Mouse (Mus musculus): ENCODE data around the gene Tex19.2.
"Not testable (repeated sequence)": the region's sequence is repeated elsewhere in the genome, so short reads cannot be mapped to it uniquely, and the experiment has no call there.

Gene Tex19.2

GRCm38 (mm10) chr11:121111051-121111450, 7.4 kb downstream of the Tex19.2 start:
- DNase-seq (ENCODE audit: low read depth) = no peak

GRCm38 (mm10) chr11:121109986-121110385, 8.5 kb downstream of the Tex19.2 start:
- DNase-seq (ENCODE audit: low read depth) = no peak

GRCm38 (mm10) chr11:121108061-121108460, 10.4 kb downstream of the Tex19.2 start:
- no peak for DNase-seq (ENCODE audit: low read depth)

DNA sequence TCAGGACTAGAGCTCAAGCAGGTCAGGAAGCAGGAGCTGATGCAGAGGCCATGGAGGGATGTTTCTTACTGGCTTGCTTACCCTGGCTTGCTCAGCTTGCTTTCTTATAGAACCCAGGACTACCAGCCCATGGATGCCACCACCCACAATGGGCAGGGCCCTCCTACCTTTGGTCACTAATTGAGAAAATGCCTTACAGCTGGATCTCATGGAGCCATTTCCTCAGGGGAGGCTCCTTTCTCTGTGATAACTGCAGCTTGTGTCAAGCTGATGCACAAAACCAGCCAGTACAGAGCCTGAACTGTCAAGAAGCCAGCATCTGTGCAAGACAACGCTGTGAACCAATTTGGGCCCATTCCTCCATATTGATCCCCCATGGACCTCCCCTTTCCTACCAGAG, 11.2 kb downstream of the Tex19.2 start:
- DNase-seq (ENCODE audit: low read depth) = not testable (repeated sequence)

GRCm38 (mm10) chr11:121101124-121101805, 17.2 kb downstream of the Tex19.2 start:
- no peak for DNase-seq (ENCODE audit: low read depth)

DNA sequence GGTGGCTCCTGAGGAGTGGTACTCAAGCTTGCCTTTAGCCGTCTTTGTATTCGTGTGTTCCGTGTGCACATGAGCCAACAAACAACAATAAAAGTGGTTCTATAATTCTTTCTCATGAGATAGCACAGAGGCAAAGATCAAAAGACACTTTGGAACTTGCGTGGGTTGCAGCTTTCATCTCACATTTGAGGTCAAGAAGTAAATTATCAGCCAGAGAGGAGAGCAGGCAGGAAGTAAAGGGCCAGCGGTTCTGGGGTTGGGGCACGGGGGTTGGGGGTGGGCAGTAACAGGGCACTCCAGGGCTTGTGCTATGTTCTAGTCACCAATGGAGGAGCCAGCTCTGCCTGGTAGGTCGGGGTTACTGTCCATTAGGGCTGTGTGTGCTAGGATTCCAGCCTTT, 17.8 kb downstream of the Tex19.2 start:
- DNase-seq (ENCODE audit: low read depth) = no peak

- no peak for DNase-seq (ENCODE audit: low read depth)
Measured at GRCm38 (mm10) chr11:121099762-121100161, 18.7 kb downstream of the Tex19.2 start.

- no peak for DNase-seq (ENCODE audit: low read depth)
Measured at GRCm38 (mm10) chr11:121092606-121093585, 25.6 kb downstream of the Tex19.2 start.

GRCm38 (mm10) chr11:121090943-121091342, 27.5 kb downstream of the Tex19.2 start:
- no peak for DNase-seq (ENCODE audit: low read depth)

GRCm38 (mm10) chr11:121089756-121090546, 28.5 kb downstream of the Tex19.2 start:
- DNase-seq (ENCODE audit: low read depth) = no peak

DNA sequence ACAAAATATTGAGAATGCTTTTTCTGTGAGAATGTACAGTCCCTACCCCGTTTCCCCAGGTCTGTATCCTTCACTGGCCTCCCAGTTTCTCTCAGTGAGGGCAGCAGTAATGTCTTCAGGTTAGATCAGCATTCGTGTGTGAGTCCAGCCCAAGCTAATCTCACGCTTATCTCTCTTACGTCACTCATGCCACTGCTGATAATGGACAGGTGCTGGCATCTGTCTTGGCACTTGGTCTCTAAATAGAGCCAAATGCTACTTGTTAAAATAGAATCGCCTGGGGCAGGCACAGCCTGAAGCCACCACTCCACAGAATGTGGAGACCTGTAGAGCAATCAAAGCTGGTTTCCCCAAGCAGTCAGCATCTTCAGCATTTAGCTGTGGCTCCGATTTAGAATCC, 29.5 kb downstream of the Tex19.2 start:
- DNase-seq (ENCODE audit: low read depth) = no peak

DNA sequence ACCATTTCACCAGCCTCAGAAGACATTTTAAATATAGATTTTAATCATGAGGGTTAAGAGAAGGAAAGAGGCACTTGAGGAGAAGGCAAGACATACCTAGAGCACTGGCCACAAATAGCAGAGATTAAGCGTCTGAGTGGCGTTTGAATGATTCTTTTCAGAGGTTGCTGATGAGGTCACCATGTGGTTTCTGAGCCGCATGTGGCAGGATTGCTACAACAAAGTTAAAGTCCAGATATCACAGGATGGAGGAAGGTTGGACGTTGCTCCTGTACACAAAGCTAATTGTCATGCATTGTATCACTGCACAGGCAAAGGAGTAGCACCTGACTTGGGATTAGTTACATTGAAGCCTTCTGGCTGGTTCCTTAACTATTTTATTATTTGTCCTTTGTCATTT, 32.2 kb downstream of the Tex19.2 start:
- DNase-seq (ENCODE audit: low read depth) = no peak

GRCm38 (mm10) chr11:121085181-121085580, 33.3 kb downstream of the Tex19.2 start:
- no peak for DNase-seq (ENCODE audit: low read depth)

- DNase-seq (ENCODE audit: low read depth) = no peak
Measured at GRCm38 (mm10) chr11:121082857-121083500, 35.5 kb downstream of the Tex19.2 start.

GRCm38 (mm10) chr11:121082250-121082649, 36.2 kb downstream of the Tex19.2 start:
- DNase-seq (ENCODE audit: low read depth) = no peak

DNA sequence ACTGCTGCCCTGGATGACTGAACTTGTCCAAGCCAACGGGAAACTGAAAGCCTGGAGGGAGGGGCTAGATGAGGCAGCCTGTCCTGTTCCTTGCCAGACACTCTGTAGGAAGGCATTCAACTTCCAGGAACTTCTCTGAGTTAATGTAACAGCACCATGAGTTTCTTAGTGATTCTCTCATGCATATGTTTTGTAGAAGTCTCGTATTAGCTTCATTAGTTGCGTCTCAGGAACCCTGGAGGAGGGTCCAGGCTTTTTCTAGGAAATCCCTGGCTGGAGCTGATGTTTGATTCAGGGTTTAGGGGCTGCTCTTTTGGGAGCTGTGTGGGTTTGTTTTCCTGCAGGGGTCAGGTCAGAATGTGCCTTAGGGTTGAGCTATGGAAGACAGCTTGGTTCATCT, 37.4 kb downstream of the Tex19.2 start, which contains the start of gene Sectm1a:
Gene Sectm1a (minus strand): TSS at position 101 of the 400 bp plus-strand sequence.
- no peak for DNase-seq (ENCODE audit: low read depth)

GRCm38 (mm10) chr11:121080330-121080729, 38.1 kb downstream of the Tex19.2 start:
- no peak for DNase-seq (ENCODE audit: low read depth)

GRCm38 (mm10) chr11:121075655-121076054, 42.8 kb downstream of the Tex19.2 start:
- DNase-seq (ENCODE audit: low read depth) = no peak

GRCm38 (mm10) chr11:121069662-121070061, 48.8 kb downstream of the Tex19.2 start:
- DNase-seq (ENCODE audit: low read depth) = not testable (repeated sequence)

DNA sequence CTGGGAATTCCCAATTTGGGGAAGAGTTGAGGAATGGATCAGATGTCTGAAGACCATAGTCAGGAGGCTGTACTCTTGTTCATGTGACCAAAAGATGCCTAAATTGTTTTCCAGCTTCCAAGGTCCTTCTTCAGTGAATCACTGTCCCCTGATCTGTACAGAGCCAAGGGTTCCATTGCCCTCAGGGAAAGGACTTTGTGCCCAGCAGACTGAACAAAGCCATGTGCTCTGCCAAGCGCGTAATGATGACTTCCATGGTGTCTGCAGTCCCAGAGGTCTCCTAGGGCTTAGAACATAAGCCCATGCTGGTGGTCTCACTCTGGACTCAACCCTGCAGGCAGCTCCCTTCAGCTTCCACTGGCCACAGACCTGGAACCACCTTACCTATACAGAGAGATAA, 50.6 kb downstream of the Tex19.2 start:
- DNase-seq (ENCODE audit: low read depth) = no peak
